Mouse (Mus musculus) kidney, adult 9 months (tissue): ENCODE measurements around the gene Mrc1.
A peak's percentile ranks its signal among the peaks of the same experiment; 100 is the strongest.

ENCODE experiments used
- DNase-seq: peaks from one replicate; pipeline ENCODE4 v3.0.0; 2022

Mrc1 gene

DNA sequence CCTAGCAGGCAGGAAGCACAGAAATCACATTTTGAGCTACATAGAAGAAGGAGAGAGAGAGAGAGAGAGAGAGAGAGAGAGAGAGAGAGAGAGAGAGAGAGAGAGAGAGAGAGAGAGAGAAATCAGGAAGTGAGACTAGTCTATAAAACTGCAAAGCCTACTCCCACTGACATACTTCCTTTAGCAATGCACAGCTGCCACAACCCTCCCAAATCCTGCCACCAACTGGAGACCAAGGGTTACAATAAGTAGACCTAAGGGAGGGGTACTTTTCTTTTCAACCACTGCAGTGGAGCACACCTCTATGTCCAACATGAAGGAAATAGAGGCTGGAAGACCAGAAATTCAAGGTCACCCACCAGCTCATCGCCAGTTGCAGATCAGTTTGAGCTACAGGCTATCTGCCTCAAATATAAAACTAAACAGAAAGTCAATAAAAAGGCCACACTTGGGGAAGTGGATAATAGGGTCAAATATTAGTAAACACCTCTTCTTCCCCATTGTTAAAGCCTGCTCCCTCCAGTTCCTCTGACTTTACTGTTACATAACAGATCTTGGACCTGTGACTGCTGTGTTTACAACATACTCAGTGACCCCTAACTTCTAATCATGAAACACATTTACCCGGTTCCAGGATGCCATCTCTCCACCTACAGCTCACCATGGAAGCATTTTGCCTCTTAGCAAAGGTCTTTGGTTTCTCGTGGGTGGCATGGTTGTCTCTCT, 20.8 kb downstream of the Mrc1 start:
- peak; percentile 31 for DNase-seq

- DNase-seq, result no peak
Measured at GRCm38 (mm10) chr2:14251938-14252337, 22.7 kb downstream of the Mrc1 start.

DNA sequence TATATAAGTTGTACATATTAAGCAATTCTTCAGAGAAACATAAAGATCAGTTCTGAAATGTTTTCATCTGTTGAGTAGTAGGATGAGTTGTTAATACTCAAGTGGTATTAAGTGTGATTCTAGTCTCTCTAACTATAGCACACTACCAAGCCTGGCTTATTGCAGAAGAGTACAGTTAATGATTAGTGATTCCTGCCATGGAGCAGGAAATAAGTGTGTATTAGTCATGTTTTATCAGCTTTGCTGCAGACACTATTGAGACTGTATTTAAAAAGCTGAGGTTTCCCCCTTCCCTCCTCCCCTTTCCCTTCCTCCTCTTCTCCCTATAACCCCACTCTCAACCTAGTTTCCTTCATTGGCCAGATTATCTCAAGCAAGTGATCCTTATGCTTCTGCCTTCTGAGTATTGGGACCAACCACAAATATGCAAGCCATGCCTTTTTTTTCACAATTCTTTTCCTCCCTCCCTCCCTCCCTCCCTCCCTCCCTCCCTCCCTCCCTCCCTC, 29.2 kb downstream of the Mrc1 start:
- DNase-seq, result no peak

GRCm38 (mm10) chr2:14262090-14262489, 32.9 kb downstream of the Mrc1 start:
- DNase-seq, result no peak

DNA sequence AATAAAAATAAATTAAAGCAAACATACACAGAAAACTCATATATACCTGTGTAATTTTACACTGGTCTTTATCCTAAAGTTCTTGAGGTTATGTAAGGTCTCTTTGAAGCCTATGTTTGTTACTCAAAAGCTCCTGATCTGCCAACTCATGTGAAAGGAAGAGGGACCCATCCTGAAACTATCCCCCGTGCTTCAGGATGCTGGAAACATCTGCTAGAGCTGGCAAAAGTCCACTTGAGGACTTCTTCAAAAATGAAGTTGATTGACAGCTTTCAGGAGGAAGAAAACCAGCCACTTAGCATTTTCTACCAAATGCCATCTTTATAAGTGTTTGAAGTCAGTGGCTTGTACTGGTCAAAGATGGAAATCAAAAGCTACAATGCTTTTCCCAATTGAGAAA, 40.0 kb downstream of the Mrc1 start:
- DNase-seq, result no peak

- no peak for DNase-seq
Measured at GRCm38 (mm10) chr2:14272088-14272487, 42.9 kb downstream of the Mrc1 start.

DNA sequence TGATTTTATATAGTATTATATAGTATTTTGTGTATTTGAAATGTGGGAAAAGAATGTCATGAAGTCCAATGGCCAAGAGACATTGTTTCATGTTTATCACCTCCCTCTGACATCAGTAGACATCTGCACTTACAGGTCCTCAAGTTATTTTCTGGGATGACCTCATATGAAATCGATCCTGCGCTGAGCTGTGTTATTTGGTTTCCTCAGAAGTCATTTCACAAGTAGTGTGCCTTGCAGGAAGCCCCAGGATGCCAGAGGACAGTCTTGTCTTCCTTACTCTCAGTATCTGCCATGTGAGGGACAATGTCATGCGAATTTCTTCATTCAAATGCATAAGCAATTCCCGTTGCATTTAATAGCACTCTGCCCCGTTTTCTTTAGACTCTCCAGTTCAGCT, 46.6 kb downstream of the Mrc1 start:
- no peak for DNase-seq

DNA sequence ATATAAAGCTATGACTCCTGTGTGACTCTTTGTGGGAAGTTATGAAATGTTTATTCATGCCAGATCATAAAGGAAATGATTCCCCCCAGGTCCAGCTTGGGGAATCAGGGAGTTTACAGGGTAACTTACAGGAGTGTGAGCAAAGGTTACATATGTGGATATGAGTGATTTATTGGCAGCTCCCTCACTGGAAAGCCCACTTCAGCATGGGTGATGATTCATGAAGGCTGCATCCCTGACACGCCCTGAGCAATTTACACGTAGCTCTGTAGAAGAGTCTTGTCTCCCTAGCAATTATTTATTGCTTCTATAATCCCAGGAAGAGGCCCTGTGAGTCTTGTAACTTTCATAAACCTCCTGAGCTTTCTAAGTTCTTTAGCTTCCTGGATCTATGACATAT, 50.1 kb downstream of the Mrc1 start:
- no peak for DNase-seq

GRCm38 (mm10) chr2:14279795-14280194, 50.6 kb downstream of the Mrc1 start:
- no peak for DNase-seq

DNA sequence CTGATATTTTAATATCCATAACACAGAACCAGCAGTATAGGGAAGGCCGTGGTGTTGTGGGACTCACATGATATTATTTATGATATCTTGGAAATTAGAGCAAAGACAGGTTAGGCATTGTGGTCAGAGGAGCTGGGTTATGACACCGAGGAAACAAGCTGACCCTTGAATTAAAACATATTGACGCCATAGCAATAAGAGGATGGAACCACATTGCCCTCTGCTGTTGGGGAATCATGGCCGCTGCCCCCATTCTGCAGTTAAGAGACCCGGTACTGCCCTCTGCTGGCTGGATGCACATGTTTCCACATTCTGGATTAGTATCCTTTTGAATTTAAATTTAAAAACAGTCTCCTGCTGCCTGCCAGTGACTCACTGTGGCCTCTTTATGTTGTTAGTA, 66.1 kb downstream of the Mrc1 start:
- peak; percentile 93 for DNase-seq

DNA sequence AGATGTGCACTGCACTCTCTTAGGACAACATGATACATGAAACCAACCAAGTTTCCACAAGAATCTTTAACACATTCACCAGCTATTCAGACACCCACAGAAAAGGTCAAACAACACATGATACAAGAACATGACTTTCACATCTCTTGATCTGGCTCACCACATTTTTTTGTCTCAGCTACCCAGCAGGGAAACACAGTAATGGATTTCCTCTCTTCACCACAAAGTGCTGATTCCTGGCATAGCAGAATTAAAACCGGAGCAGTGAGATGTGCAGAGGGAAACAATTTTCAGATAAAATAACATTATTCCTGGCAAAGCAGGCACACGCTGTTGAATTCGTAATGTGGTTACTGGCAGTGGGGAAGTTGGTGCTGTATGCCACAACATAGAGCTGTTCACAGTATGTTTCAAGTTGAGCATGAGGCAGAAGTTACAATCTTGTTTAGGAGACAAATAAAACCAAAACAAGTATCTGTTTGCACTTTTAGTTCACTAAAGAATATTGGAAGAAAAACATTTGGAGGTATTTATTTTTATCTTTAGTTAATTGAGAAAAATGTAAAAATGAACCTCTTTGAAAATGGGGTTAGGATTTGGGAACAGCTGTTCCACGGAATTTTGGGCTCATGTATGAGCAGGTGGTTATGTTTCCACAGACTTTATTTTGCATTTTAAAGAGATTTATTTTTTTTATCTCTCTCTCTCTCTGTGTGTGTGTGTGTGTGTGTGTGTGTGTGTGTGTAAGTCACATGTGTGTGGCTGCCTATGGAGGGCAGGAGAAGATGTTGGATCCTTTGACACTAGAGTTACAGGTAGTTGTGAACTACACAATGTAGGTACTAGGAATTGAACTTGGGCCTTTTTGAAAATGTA, 83.6 kb downstream of the Mrc1 start:
- no peak for DNase-seq

DNA sequence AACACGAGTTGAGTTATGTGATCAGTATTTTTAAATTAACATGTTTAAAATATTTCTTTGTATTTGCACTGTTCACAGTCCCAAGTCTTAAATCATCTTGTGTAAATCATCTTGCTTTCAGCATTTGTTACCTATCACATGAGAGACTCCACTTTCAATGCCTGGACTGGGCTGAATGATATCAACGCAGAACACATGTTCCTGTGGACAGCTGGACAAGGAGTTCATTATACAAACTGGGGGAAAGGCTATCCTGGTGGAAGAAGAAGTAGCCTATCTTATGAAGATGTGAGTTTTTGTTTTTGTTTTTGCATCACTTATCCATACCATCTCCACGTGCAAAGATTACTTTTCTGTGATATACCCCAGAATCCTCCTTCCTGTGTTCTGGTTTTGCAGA, 85.9 kb downstream of the Mrc1 start:
- DNase-seq, result no peak

GRCm38 (mm10) chr2:14341652-14342308, 112.6 kb downstream of the Mrc1 start:
- DNase-seq, result peak; percentile 96

DNA sequence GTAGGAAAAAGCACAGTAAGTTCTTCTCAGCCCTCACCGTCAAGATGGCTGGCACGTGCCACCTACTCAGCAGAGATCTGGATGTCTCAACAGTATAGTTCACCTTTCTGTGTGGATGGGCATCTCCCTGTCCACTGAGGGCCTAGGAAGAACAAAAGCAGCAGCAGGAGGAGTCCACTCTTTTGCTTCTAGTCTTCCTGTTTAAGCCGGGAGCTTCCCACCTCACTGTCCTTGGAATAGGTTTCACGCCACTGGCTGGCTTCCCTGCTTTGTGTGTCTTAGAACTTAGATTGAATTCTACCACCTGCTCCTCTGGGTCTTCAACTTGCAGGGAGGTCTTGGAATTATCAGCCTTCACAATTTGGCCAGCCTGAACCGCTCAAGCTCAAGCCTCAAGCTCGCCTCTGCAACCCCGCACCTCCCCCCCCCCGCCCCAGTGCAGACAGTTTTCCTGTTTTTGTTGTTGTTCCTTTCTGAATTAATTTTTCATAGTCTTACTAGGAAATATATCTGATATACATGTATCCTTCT, 113.2 kb downstream of the Mrc1 start:
- DNase-seq, result no peak
